Mouse (Mus musculus): ENCODE results near the gene Ebna1bp2.
A peak's percentile ranks its signal among the peaks of the same experiment; 100 is the strongest.

The Ebna1bp2 gene

GRCm38 (mm10) chr4:118620279-118620966 is at the start of gene Ebna1bp2, which contains the start of gene Cfap57:
TSS of gene Ebna1bp2 (plus strand) at chr4:118620799.
TSS of gene Cfap57 (minus strand) at chr4:118620777.
- DNase-seq (ENCODE audit: extremely low read depth, low read depth): peak; percentile 86

DNA sequence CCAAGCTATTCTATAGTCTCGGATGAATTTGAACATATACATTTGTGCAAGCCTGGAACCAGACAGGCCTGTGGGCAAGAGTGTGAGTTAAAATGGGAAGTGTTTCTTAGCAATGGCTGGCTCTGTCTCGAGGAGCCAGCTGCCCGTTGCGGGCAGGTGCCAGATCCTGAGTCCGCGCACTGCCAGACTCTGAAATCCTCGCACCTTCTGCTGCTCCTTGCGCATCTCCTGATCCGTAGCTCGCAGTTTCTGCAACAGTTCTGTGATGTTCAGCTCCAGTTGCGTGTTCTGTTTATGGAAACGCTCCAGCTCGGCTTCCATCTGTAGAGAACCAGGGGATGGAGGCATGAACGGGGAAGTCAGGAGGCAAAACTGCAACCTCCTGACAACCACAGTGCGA is 49.2 kb upstream of the Ebna1bp2 start:
- no peak for DNase-seq (ENCODE audit: extremely low read depth, low read depth)

DNA sequence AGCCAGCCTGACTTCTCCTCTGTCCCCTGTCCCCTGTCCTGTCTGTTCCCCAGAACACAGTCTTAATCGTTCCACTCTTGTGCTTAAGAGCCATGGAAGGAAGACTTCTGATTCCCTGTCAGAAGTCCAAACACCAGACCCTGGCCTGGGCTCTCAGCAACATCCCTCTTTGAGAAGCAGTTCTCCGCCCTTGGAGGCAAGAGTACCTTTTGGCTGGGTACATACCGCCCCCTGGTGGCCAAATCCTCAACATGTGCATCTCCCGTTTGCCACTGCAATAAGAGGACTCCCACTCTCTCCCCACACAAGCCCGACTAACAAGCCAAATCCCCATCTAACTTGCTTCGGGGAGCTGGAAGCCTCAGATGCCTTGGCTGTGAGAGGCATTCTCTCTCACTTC is 44.5 kb upstream of the Ebna1bp2 start:
- DNase-seq (ENCODE audit: extremely low read depth, low read depth): peak; percentile 48

DNA sequence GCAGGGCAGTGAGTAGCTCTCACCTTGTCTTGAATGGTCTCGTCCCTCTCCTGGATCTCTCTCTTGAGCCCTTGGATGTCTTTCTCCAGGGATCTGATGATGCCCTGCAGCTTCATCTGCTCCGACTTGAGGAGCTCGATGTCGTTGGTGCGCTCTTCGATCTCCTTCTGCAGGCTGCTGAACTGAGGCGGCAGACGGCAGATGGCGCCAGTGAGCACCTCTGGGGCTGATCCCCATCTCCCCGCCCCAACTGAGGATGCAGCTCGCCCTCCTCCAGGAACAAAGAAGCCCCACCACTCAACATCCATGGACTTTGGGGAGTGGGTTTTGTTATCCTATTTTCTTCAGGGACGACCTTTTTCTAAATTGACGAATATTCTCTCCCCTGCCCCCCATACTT is 41.3 kb upstream of the Ebna1bp2 start:
- DNase-seq (ENCODE audit: extremely low read depth, low read depth): no peak

- DNase-seq (ENCODE audit: extremely low read depth, low read depth): no peak
Measured at GRCm38 (mm10) chr4:118581508-118581907, 39.1 kb upstream of the Ebna1bp2 start.

DNA sequence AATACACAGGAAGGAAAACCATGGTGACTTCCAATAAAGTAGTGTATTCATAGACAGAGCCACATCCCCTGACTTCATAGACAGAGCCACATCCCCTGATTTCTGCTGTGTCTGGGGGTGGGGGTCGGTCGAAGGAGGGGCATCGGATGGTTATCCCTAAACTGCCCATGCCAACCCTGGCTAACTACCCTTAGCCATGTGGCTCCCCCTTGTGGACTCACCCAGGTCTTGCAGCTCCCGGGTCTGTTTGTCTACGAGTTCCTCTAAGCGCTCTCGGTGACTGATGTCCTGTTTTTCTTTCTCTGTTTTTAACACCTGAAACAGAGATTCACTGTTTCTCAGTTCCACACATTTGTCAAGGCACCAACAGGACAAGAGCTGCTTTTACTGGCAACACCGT is 38.0 kb upstream of the Ebna1bp2 start:
- no peak for DNase-seq (ENCODE audit: extremely low read depth, low read depth)

DNA sequence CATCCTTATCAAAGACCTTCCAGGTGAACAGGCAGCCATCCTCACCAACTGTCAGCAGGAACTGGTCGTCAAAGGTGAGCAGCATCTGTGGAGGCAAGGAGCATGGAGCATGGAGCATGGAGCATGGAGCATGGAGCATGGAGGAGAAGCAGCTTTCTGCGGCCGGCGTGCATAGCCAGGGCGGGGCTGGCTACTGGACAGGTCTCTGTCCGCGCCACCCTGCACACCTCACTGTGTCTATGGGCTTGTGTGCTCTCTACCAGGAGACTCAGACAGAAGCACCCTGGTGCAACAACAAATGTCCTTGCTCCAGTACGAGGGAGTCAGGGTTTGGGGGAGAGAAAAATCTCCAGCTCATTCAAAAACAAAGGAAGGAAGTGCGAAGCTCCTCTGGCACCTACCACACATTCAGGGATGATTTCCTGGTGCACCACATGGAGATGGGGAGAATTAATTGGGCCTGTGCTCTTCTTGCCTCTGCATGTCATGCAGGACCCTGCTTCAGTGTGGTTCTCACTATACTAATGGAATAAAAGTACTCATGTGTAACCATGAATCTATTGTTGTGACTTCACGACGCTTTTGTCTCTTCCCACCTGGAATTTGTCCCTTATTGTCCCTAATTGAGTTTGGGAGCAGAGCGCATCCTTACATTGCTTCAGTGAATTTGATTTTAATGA is 31.4 kb upstream of the Ebna1bp2 start:
- no peak for DNase-seq (ENCODE audit: extremely low read depth, low read depth)

GRCm38 (mm10) chr4:118589733-118590130 is 30.9 kb upstream of the Ebna1bp2 start:
- DNase-seq (ENCODE audit: extremely low read depth, low read depth): no peak

DNA sequence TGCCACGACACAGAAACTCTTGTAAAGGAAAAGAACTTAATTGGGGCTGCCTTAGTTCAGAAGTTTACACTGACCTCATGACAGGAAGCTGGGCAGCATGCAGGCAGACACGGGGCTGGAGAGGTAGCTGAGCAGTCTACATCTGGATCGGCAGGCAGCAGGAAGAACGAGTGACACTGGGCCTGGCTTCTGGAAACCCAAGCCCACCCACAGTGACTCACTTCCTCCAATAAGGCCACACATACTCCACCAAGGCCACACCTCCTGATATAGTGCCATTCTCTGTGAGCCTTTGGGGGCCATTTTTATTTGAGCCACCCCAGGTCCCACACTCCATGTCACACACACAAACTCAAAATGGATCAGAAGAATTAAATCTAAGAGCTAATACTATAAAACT is 16.5 kb upstream of the Ebna1bp2 start:
- DNase-seq (ENCODE audit: extremely low read depth, low read depth): no peak

GRCm38 (mm10) chr4:118609836-118610235 is 10.8 kb upstream of the Ebna1bp2 start:
- DNase-seq (ENCODE audit: extremely low read depth, low read depth): no peak

DNA sequence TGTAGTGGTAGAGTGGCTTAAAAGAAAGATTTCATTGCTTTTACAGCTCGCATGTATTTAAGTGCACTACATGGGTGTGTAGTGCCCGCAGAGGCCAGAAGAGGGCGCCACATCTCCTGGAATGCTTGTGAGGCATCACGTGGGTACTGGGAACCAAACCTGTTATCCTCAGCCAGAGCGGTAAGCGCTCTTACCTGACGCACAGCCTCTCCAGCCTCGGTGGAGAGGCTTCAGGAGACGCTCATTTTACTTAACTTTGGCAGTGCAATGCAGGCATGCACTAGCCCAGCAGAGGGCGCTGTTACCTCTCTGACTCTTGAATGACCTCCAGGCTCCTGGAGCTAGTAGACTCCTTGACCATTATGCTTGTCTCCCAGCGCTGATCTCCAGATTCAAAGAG is 8.0 kb upstream of the Ebna1bp2 start:
- DNase-seq (ENCODE audit: extremely low read depth, low read depth): no peak

DNA sequence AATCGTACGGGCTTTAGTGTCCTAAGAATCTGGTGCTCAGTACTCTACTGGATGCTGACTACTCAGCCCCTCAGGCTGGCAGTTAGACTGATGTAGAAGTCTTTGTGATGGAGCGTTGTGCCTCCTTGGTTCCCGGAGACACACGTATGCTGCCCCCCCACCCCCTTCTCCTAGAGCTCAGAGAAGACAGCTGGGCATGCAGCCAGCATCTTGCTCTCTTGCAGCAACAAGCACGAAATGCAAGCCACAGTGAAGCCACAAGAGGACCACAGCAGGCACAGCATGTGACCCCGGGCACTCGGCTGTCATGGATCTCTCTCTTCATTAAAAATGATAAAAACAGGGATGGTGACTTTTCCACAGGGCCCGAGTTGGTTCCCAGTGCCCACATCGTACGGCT is 5.2 kb upstream of the Ebna1bp2 start:
- no peak for DNase-seq (ENCODE audit: extremely low read depth, low read depth)

DNA sequence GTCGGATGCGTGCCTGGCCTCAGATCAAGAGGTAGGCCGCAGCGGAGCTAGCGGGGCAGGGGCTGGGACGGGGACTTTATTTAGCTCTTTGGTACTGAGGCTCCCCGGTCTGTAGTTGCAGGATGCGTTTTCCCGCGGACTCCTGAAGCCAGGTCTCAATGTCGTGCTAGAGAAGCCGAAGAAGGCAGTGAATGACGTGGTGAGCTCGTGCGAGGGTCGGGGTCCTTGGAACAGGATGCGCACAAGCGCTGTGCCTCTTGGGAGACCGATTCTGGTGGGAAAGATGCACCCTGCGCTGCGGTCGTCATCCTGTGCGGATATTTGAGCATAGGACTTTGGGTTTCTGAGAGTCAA is 345 bp downstream of the Ebna1bp2 start:
- DNase-seq (ENCODE audit: extremely low read depth, low read depth): no peak

DNA sequence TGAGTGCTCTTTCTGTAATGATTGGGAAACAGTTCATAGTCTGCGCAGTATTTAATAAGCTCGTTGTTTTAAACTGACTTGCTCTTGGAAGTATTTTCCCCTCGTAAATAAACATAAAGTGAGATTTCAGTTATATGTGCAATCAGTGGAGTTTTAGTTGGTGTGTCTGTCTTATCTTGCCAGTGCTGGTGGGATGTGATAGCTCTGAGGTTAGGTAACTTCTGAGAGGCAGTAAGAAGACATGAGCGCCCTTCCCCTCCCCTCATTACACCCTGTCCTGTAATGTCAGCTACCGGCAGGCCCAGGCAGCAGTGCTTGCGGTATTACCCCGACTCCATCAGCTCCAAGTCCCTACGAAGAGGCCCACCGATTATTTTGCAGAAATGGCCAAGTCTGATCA is 1.2 kb downstream of the Ebna1bp2 start:
- no peak for DNase-seq (ENCODE audit: extremely low read depth, low read depth)

DNA sequence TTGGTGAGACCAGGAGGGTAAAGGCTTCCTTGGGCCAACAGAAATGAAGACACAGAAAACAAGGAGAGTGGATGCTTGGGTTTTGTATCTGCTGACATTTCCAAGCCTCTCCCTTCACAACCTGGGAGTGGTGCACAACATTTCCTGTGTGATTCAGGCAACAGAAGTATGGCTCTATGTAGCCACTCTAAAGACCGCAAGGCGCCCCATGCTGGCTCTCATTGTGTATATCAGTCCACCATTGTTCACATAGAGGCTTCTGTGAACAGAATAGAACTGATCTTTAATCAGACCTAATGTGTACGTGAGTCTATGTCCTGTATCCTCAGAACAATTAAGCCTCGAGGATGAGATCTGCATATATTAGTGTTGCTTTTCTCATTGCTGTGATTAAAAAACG is 9.7 kb downstream of the Ebna1bp2 start:
- DNase-seq (ENCODE audit: extremely low read depth, low read depth): no peak

- DNase-seq (ENCODE audit: extremely low read depth, low read depth): no peak
Measured at GRCm38 (mm10) chr4:118642346-118643190, 22.0 kb downstream of the Ebna1bp2 start.

DNA sequence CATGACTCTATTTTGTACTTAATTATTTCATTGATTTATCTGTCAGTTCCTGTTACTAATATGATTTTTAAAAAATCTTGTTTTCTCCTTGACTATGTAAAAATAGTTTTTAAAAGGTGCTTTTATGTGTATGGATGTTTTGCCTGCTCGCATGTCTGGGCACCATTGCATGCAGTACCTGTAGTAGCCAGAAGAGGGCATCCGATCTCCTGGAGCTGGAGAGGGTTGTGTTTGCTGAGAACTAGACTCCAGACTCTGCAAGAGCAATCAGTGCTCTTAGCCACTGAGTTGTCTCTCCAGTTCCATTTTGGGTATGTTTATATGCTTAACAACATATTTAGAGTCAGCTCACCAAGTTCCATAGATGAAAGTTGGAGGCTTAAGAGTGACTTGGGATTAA is 24.6 kb downstream of the Ebna1bp2 start:
- DNase-seq (ENCODE audit: extremely low read depth, low read depth): peak; percentile 27

DNA sequence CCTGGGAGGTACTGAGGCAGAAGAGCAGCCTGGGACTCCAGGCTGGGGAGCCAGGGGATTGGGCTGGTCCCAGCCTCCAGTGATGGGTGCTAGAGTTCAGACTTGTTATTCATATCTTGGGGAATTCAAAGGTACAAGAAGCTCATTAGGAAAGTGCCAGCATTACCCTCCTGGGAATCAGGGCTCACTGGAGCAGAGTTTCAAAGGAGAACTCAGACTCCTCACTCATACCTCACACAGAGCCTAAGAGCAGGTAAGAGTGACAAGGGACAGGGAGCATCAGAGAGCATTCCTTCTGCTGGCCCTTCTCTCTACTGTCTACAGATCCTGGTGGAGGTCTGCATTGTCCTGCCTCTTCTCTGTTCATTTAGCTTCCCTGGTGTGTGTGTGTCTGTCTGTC is 38.1 kb downstream of the Ebna1bp2 start, which contains the start of gene Olfr62:
Gene Olfr62 (plus strand): TSS at position 301 of the 400 bp plus-strand sequence.
- no peak for DNase-seq (ENCODE audit: extremely low read depth, low read depth)

Measured in MEL-GATA-1-ER (cell line).